Mouse (Mus musculus) hindbrain, embryonic 12.5 days (tissue): Measurements from ENCODE around the gene Crhr1. TPM values are rescaled to one million over a fixed set of nuclear protein-coding genes. Genes with fewer than 3 reads are reported as not detected.
A peak's percentile ranks its signal among the peaks of the same experiment; 100 is the strongest.

Experiments
- ATAC-seq: fragments of 200-750 bp; cut with Nextera tagmentation; 2 replicates; pipeline ENCODE4 v1.8.0; 2017; ENCODE audit warnings: moderate TSS enrichment; ENCODE audit not compliant: low FRiP score
- H3K27ac ChIP-seq: fragments of 300-500 bp; sonication (generic); 2 replicates; pipeline ENCODE4 v1.5.1; 2016; ENCODE audit warnings: mild to moderate bottlenecking
- H3K27me3 ChIP-seq: fragments of 300-500 bp; sonication (generic); 2 replicates; pipeline ENCODE4 v1.6.1; 2016; ENCODE audit warnings: mild to moderate bottlenecking
- H3K36me3 ChIP-seq: fragments of 300-500 bp; sonication (generic); 2 replicates; pipeline ENCODE4 v1.6.1; 2016; ENCODE audit warnings: mild to moderate bottlenecking
- H3K4me1 ChIP-seq: fragments of 300-500 bp; sonication (generic); 2 replicates; pipeline ENCODE4 v1.6.1; 2016
- H3K4me2 ChIP-seq: fragments of 300-500 bp; sonication (generic); replicated peaks from 2 replicates; pipeline ENCODE4 v1.6.1; 2016; ENCODE audit warnings: mild to moderate bottlenecking
- H3K4me3 ChIP-seq: fragments of 300-500 bp; sonication (generic); 2 replicates; pipeline ENCODE4 v1.5.1; 2016; ENCODE audit warnings: mild to moderate bottlenecking
- H3K9ac ChIP-seq: fragments of 300-500 bp; sonication (generic); 2 replicates; pipeline ENCODE4 v1.6.1; 2016; ENCODE audit warnings: mild to moderate bottlenecking, moderate library complexity
- H3K9me3 ChIP-seq: fragments of 300-500 bp; sonication (generic); replicated peaks from 2 replicates; pipeline ENCODE4 v1.6.1; 2016; ENCODE audit warnings: mild to moderate bottlenecking
- WGBS: fragments of 180-500 bp; shearing (Covaris S2); methylation state at CpG from one replicate; pipeline ENCODE4 v1.1.7; 2016; 5-methylcytosine and 5-hydroxymethylcytosine counted together
- polyA plus RNA-seq: library from polyadenylated mRNA; unstranded; fragments of >200 nt; fragmentation: Nextera tagmentation; extraction: Ambion mirVana; gene quantifications from 2 replicates; pipeline ENCODE4 v1.2.1, GENCODE M21; 2016

Crhr1 gene
- 1.8 and 2.9 TPM in 2 replicates for polyA plus RNA-seq

GRCm38 (mm10) chr11:104132580-104133441 lies at the start of gene Crhr1:
TSS of gene Crhr1 (plus strand) at chr11:104132855.
- H3K27ac ChIP-seq, result peak within 1 kb of the TSS; percentile 64; the same call in 1 of the 2 replicates

GRCm38 (mm10) chr11:104083248-104083647 lies 49.4 kb upstream of the Crhr1 start:
- Histone ChIP-seq H3K4me3 (no peak overlapping the region), H3K27ac (no peak overlapping the region), H3K9ac (no peak overlapping the region), H3K4me2 (no peak overlapping the region), H3K36me3 (no peaks in the 10 kb centered on the region), H3K27me3 (no peaks in the 10 kb centered on the region), H3K4me1 (peaks cover 9% of the 10 kb centered on the region), H3K9me3 (no peaks in the 10 kb centered on the region)
- WGBS, result 96% methylated on average over 6 of the region's 7 CpGs
- ATAC-seq, result no peak

More at GRCm38 (mm10) chr11:104132580-104133441, at the start of gene Crhr1:
- Histone ChIP-seq H3K4me2 (peak within 1 kb of the TSS; percentile 99), H3K36me3 (no peaks in the 10 kb centered on the region), H3K9me3 (no peaks in the 10 kb centered on the region), H3K9ac (peak within 1 kb of the TSS; percentile 77), H3K27me3 (peaks cover 78% of the 10 kb centered on the region), H3K4me3 (peak within 1 kb of the TSS; percentile 62), H3K4me1 (peaks cover 15% of the 10 kb centered on the region)
- ATAC-seq, result peak; percentile 67
- WGBS, result 1% methylated on average over 72 of the region's 80 CpGs

GRCm38 (mm10) chr11:104083716-104084115 lies 48.9 kb upstream of the Crhr1 start:
- 82% methylated on average over 6 of the region's 6 CpGs for WGBS
- Histone ChIP-seq H3K27me3 (no peaks in the 10 kb centered on the region), H3K4me3 (no peak overlapping the region), H3K9me3 (no peaks in the 10 kb centered on the region), H3K9ac (no peak overlapping the region), H3K27ac (no peak overlapping the region), H3K36me3 (no peaks in the 10 kb centered on the region), H3K4me1 (peaks cover 14% of the 10 kb centered on the region), H3K4me2 (no peak overlapping the region)
- ATAC-seq, result no peak

- Histone ChIP-seq H3K27me3 (no peaks in the 10 kb centered on the region), H3K36me3 (no peaks in the 10 kb centered on the region), H3K4me3 (no peak overlapping the region), H3K9ac (no peak overlapping the region), H3K4me1 (peaks cover 14% of the 10 kb centered on the region), H3K9me3 (no peaks in the 10 kb centered on the region), H3K27ac (no peak overlapping the region), H3K4me2 (no peak overlapping the region)
- 48% methylated on average over 10 of the region's 10 CpGs for WGBS
- ATAC-seq, result no peak; the same call in 1 of the 2 replicates
These were observed 44.1 kb upstream of the Crhr1 start for GRCm38 (mm10) chr11:104088519-104088918.

- Histone ChIP-seq H3K27ac (no peak overlapping the region), H3K4me2 (no peak overlapping the region), H3K9me3 (no peaks in the 10 kb centered on the region), H3K9ac (no peak overlapping the region), H3K36me3 (no peaks in the 10 kb centered on the region), H3K4me3 (no peak overlapping the region), H3K4me1 (peaks cover 5% of the 10 kb centered on the region), H3K27me3 (peaks cover 2% of the 10 kb centered on the region; the same call in 1 of the 2 replicates)
- no peak for ATAC-seq
These were observed 41.9 kb upstream of the Crhr1 start for GRCm38 (mm10) chr11:104090769-104091168.

GRCm38 (mm10) chr11:104095151-104095550 lies 37.5 kb upstream of the Crhr1 start:
- Histone ChIP-seq H3K9ac (no peak overlapping the region), H3K4me3 (no peak overlapping the region), H3K4me1 (peaks cover 4% of the 10 kb centered on the region; the same call in 1 of the 2 replicates), H3K27me3 (peaks cover 2% of the 10 kb centered on the region; the same call in 1 of the 2 replicates), H3K27ac (no peak overlapping the region), H3K9me3 (no peaks in the 10 kb centered on the region), H3K4me2 (no peak overlapping the region), H3K36me3 (no peaks in the 10 kb centered on the region)
- ATAC-seq, result no peak
- WGBS, result 77% methylated on average over 3 of the region's 3 CpGs

- Histone ChIP-seq H3K4me3 (no peak overlapping the region), H3K27me3 (peaks cover 2% of the 10 kb centered on the region; the same call in 1 of the 2 replicates), H3K9me3 (no peaks in the 10 kb centered on the region), H3K9ac (no peak overlapping the region), H3K36me3 (no peaks in the 10 kb centered on the region), H3K4me2 (no peak overlapping the region), H3K4me1 (peaks cover 6% of the 10 kb centered on the region), H3K27ac (no peak overlapping the region)
- WGBS, result 86% methylated on average over 7 of the region's 7 CpGs
- no peak for ATAC-seq
These were observed 36.1 kb upstream of the Crhr1 start for GRCm38 (mm10) chr11:104096536-104096935.

GRCm38 (mm10) chr11:104099542-104099941 lies 33.1 kb upstream of the Crhr1 start:
- no peak for ATAC-seq

GRCm38 (mm10) chr11:104102641-104103040 lies 30.0 kb upstream of the Crhr1 start:
- no peak overlapping the region for H3K27ac ChIP-seq
- H3K4me3 ChIP-seq, result no peak overlapping the region
- no peaks in the 10 kb centered on the region for H3K9me3 ChIP-seq
- no peak overlapping the region for H3K9ac ChIP-seq
- no peak for ATAC-seq
- H3K27me3 ChIP-seq, result no peaks in the 10 kb centered on the region
- 19% methylated on average over 8 of the region's 8 CpGs for WGBS
- peaks cover 41% of the 10 kb centered on the region for H3K4me1 ChIP-seq
- no peaks in the 10 kb centered on the region for H3K36me3 ChIP-seq
- no peak overlapping the region for H3K4me2 ChIP-seq

More at GRCm38 (mm10) chr11:104099542-104099941, 33.1 kb upstream of the Crhr1 start:
- 36% methylated on average over 7 of the region's 7 CpGs for WGBS
- Histone ChIP-seq H3K4me2 (no peak overlapping the region), H3K36me3 (no peaks in the 10 kb centered on the region), H3K27me3 (no peaks in the 10 kb centered on the region), H3K4me3 (no peak overlapping the region), H3K9ac (no peak overlapping the region), H3K27ac (no peak overlapping the region), H3K4me1 (peaks cover 23% of the 10 kb centered on the region), H3K9me3 (no peaks in the 10 kb centered on the region)

- no peak overlapping the region for H3K4me3 ChIP-seq
- no peaks in the 10 kb centered on the region for H3K9me3 ChIP-seq
- peak overlapping the region; percentile 52; the same call in 1 of the 2 replicates for H3K27ac ChIP-seq
- WGBS, result 43% methylated on average over 5 of the region's 5 CpGs
- H3K9ac ChIP-seq, result no peak overlapping the region
- no peak overlapping the region for H3K4me2 ChIP-seq
- ATAC-seq, result peak; percentile 51
- peaks cover 37% of the 10 kb centered on the region for H3K4me1 ChIP-seq
- H3K36me3 ChIP-seq, result no peaks in the 10 kb centered on the region
- peaks cover under 1% of the 10 kb centered on the region; the same call in 1 of the 2 replicates for H3K27me3 ChIP-seq
These were observed 26.3 kb upstream of the Crhr1 start for GRCm38 (mm10) chr11:104106329-104106728.

GRCm38 (mm10) chr11:104106969-104107368 lies 25.7 kb upstream of the Crhr1 start:
- peak overlapping the region; percentile 52; the same call in 1 of the 2 replicates for H3K27ac ChIP-seq
- H3K4me2 ChIP-seq, result no peak overlapping the region
- H3K9ac ChIP-seq, result no peak overlapping the region
- 51% methylated on average over 2 of the region's 2 CpGs for WGBS
- H3K9me3 ChIP-seq, result no peaks in the 10 kb centered on the region
- peak; percentile 15; the same call in 1 of the 2 replicates for ATAC-seq
- H3K4me3 ChIP-seq, result no peak overlapping the region
- no peaks in the 10 kb centered on the region for H3K36me3 ChIP-seq
- H3K4me1 ChIP-seq, result peaks cover 31% of the 10 kb centered on the region
- peaks cover 2% of the 10 kb centered on the region; the same call in 1 of the 2 replicates for H3K27me3 ChIP-seq

- no peak for ATAC-seq
These were observed 22.3 kb upstream of the Crhr1 start for GRCm38 (mm10) chr11:104110366-104110765.

More at GRCm38 (mm10) chr11:104110366-104110765, 22.3 kb upstream of the Crhr1 start:
- Histone ChIP-seq H3K9me3 (no peaks in the 10 kb centered on the region), H3K4me2 (no peak overlapping the region), H3K9ac (no peak overlapping the region), H3K27me3 (peaks cover 2% of the 10 kb centered on the region; the same call in 1 of the 2 replicates), H3K4me3 (no peak overlapping the region), H3K36me3 (no peaks in the 10 kb centered on the region), H3K4me1 (peaks cover 20% of the 10 kb centered on the region), H3K27ac (no peak overlapping the region)
- 82% methylated on average over 1 of the region's 1 CpGs for WGBS
